Mouse (Mus musculus) mouse embryonic stem cell (cell line): ENCODE data around the gene Kcnj8.

Experiments
- in situ Hi-C, 2 experiments: fragments of 300-500 bp; cut with MboI; formaldehyde crosslinking; loops; 1 replicate in 1 of 2; 3 replicates in 1 of 2; pipeline ENCODE4 v1.14.3; 2019 to 2020; ENCODE audit warnings: low sequenced_read_pairs in 2 of 2, low pct_unique_long_range_greater_than_20kb in 1 of 2, mixed read lengths in 1 of 2; ENCODE audit not compliant: unreplicated experiment in 1 of 2

Kcnj8 gene

GRCm38 (mm10) chr6:142571055-142571618, at the start of gene Kcnj8:
TSS of gene Kcnj8 (minus strand) at chr6:142571614.
- in situ Hi-C loops: no loop called here

GRCm38 (mm10) chr6:142616659-142617058, 45.2 kb upstream of the Kcnj8 start:
- in situ Hi-C loops: no loop called here

- in situ Hi-C loops: no loop called here
Observed at GRCm38 (mm10) chr6:142614324-142614723, 42.9 kb upstream of the Kcnj8 start.

GRCm38 (mm10) chr6:142612366-142612765, 41.0 kb upstream of the Kcnj8 start:
- in situ Hi-C loops: no loop called here

- in situ Hi-C loops: no loop called here
Observed at GRCm38 (mm10) chr6:142609401-142610373, 38.3 kb upstream of the Kcnj8 start.

GRCm38 (mm10) chr6:142607080-142607479, 35.7 kb upstream of the Kcnj8 start:
- in situ Hi-C loops: no loop called here

- in situ Hi-C loops: no loop called here
Observed at GRCm38 (mm10) chr6:142602772-142603171, 31.4 kb upstream of the Kcnj8 start.

- in situ Hi-C loops: no loop called here
Observed at GRCm38 (mm10) chr6:142578831-142579230, 7.4 kb upstream of the Kcnj8 start.

GRCm38 (mm10) chr6:142577801-142578200, 6.4 kb upstream of the Kcnj8 start:
- in situ Hi-C loops: no loop called here

GRCm38 (mm10) chr6:142572876-142573275, 1.5 kb upstream of the Kcnj8 start:
- in situ Hi-C loops: no loop called here

GRCm38 (mm10) chr6:142571629-142572360, 381 bp upstream of the Kcnj8 start:
- in situ Hi-C loops: no loop called here

- in situ Hi-C loops: no loop called here
Observed at GRCm38 (mm10) chr6:142570046-142570770, 1.2 kb downstream of the Kcnj8 start.

- in situ Hi-C loops: no loop called here
Observed at GRCm38 (mm10) chr6:142568713-142569357, 2.6 kb downstream of the Kcnj8 start.

GRCm38 (mm10) chr6:142567452-142567851, 4.0 kb downstream of the Kcnj8 start:
- in situ Hi-C loops: no loop called here

GRCm38 (mm10) chr6:142564746-142565145, 6.7 kb downstream of the Kcnj8 start:
- in situ Hi-C loops: no loop called here

- in situ Hi-C loops: no loop called here
Observed at GRCm38 (mm10) chr6:142561151-142561550, 10.3 kb downstream of the Kcnj8 start.

GRCm38 (mm10) chr6:142558772-142559679, 12.4 kb downstream of the Kcnj8 start:
- in situ Hi-C loops: no loop called here
